Mouse (Mus musculus) C2C12 (cell line): Measurements from ENCODE around the gene Socs3.

Experiments
- CEBPB ChIP-seq: IDR thresholded peaks from one replicate; pipeline ENCODE4 v1.6.1; 2011; ENCODE audit warnings: low read depth, mild to moderate bottlenecking, control low read depth, moderate library complexity
- CTCF ChIP-seq: IDR thresholded peaks from one replicate; pipeline ENCODE4 v1.5.1; 2011; ENCODE audit not compliant: control insufficient read depth, insufficient read depth, insufficient read length
- MAX ChIP-seq: IDR thresholded peaks from one replicate; pipeline ENCODE4 v1.6.1; 2011; ENCODE audit warnings: mild to moderate bottlenecking, control low read depth
- MYOD1 ChIP-seq: IDR thresholded peaks from one replicate; pipeline ENCODE4 v1.6.1; 2011; ENCODE audit warnings: low read depth; ENCODE audit not compliant: control insufficient read depth, insufficient read length
- MYOG ChIP-seq: IDR thresholded peaks from one replicate; pipeline ENCODE4 v1.6.1; 2011; ENCODE audit not compliant: control insufficient read depth, insufficient read length; ENCODE audit errors: extremely low read depth

GRCm38 (mm10) chr11:117936202-117936601 is 33.6 kb downstream of the Socs3 start:
- no peak for TF ChIP-seq CTCF
- no peak for TF ChIP-seq MYOD1
- no peak for TF ChIP-seq MYOG
- TF ChIP-seq CEBPB, result no peak
- TF ChIP-seq MAX, result no peak
